Mouse (Mus musculus) B cell, adult (primary cell): ENCODE results near the gene Ctxn1. TPM values are rescaled to one million over a fixed set of nuclear protein-coding genes. Genes with fewer than 3 reads are reported as not detected.

Source experiments
- total RNA-seq: library from RNA; stranded (reverse); gene quantifications from 4 replicates; pipeline ENCODE4 v1.2.4, GENCODE M21; 2023; ENCODE audit not compliant: inconsistent age

The Ctxn1 gene
- total RNA-seq, result 0.57 to 1.4 TPM (median 0.88 TPM) in 4 replicates

DNA sequence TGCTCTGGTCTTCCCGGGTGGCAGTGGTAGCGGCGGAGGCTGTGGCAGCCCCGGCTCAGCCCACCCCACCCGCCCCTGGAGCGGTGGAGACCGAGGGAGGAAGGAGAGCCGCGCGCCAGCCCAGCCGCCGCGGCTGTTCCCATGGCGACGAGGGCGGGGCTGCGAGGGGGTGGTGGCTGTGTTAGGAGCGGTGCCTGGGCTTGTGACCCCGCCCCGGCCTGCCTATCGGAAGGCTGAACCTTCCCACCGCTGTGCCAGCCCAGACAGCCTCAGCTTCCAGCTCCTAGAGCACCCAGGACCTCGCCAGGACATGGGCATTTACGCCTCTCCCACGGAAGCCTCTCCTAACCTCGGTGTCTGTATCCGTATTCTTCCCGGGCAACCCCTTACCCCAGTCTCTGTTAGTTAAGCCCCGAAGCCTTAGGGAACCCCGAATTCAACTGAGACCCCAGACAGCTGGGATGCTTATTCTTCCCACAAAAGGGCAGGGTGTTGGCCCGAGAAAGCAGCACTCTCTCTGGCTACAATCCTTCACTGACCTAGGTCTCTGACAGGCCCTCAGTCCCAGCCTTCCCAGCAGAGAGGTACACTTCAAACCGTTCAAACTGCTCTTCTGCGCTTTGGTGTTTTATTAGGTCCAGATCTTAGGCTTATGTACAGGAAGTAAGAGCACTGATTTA, at the start of gene Ctxn1:
Gene Ctxn1 (minus strand): TSS at position 150 of the 680 bp plus-strand sequence.

GRCm38 (mm10) chr8:4275275-4276110, 16.4 kb upstream of the Ctxn1 start, which contains the start of gene Timm44:
TSS of gene Timm44 (minus strand) at chr8:4275913.

DNA sequence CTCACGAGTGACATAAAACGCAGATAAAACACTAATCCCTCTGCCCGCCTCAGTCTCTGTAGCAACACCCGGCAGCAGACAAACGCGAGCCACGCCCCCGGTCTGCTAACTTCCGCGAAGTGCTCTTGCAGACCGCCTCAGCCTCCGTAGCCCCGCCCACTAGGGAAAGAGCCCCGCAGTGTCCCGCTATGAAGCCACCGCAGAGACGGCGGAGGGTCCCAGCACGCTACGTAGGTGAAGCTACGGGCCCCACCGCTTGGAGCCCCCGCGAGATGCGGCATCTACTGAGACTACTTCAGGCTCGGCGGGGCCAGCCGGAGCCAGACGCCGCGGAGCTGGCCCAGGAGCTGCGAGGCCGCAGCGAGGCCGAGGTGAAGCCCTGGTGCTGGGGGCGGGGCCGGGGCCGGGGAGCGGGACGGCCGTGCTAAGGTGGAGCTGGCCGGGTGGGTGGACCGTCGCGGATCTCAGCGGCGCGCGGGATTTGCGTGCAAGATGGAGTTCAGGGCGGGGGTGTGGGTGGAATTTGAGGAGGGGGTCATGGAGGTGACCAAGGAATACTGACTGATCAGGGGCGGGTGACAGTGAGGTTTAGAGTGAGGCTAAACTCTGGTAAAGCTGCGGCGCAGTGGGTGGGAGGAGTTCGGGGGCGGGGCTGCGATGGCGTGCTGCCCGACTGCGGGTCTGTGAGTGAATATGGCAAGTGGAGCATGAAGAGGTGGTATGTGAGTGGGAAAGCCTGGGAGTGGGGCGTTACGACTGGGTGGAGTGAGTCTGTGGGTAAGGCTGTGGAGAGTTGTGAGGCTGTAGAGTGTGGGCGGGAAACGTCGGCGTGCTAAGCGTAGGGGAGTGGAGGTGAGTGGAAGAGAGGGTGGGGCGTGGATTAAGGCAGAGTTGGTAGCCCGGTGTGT, 5.9 kb downstream of the Ctxn1 start, which contains the start of gene Snapc2:
Gene Snapc2 (plus strand): TSS at position 147 of the 908 bp plus-strand sequence.

GRCm38 (mm10) chr8:4247951-4248540, 11.0 kb downstream of the Ctxn1 start, which contains the start of gene Tgfbr3l:
TSS of gene Tgfbr3l (plus strand) at chr8:4248214.

GRCm38 (mm10) chr8:4238434-4239192, 20.5 kb downstream of the Ctxn1 start, which contains the start of the genes Map2k7 and Gm49320:
TSS of gene Map2k7 (plus strand) at chr8:4238740.
TSS of gene Gm49320 (plus strand) at chr8:4238865.

GRCm38 (mm10) chr8:4226739-4227347, 32.2 kb downstream of the Ctxn1 start, which contains the start of gene Lrrc8e:
TSS of gene Lrrc8e (plus strand) at chr8:4226827.

DNA sequence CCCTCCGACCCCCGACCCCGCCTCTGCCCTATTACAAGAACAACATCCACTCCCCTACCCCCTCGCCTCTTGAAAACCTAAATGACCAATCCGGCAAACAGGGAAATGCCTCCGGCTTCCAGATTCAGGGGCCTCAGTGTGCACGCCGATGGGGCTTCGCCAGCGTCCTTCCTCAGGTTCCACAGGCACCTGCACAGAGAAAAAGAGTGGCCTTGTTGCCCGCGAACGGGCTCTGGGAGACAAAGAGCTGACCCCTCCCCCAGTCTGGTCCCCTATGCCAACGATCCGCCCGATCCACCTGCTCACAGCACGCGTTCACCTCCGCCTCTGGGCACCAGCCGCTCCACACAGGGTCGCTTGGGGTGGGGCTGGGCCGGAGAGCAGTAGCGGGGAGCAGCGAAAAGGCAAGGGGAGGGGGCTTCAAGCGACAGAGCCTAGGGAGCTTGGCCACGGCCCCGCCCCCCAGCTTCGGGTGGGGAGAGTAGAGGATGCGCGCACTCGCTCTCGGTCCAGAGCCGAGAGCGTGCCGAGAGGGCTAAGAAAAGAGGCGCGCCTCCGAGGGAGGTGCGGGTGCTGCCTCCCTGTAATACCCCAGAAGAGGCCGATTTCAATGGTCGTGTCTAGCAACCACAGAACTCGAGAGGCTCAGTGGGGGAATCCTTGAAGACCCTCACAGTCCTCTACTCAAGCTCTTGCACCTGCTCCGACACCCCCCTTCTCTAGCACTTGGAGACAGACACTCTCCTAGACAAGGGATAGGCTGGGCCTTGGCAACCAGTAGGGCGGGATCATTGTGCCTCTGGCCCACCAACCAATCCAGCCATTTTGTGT, 42.1 kb downstream of the Ctxn1 start, which contains the start of gene Prr36:
Gene Prr36 (minus strand): TSS at position 669 of the 831 bp plus-strand sequence.

Other genes starting within 250 kb of the Ctxn1 start
- gene Cd209f, start 153.4 kb downstream of the Ctxn1 start, total RNA-seq, result not detected in 4 replicates
- not detected in 4 replicates for gene Cd209g, start 125.2 kb downstream of the Ctxn1 start, total RNA-seq
- 27.0 to 34.1 TPM (median 29.8 TPM) in 4 replicates for gene Evi5l, start 92.7 kb downstream of the Ctxn1 start, total RNA-seq
- gene Prr36, start 41.8 kb downstream of the Ctxn1 start, total RNA-seq, result 0.12 to 0.16 TPM in 2 of 4 replicates, not detected in the others
- gene Lrrc8e, start 32.4 kb downstream of the Ctxn1 start, total RNA-seq, result not detected in 4 replicates
- gene Map2k7, start 20.5 kb downstream of the Ctxn1 start, total RNA-seq, result 109 to 125 TPM (median 120 TPM) in 4 replicates
- gene Gm49320, start 20.4 kb downstream of the Ctxn1 start, total RNA-seq, result 0.64 TPM in 1 of 4 replicates, not detected in the others
- gene Tgfbr3l, start 11.1 kb downstream of the Ctxn1 start, total RNA-seq, result 20.5 to 22.4 TPM (median 21.2 TPM) in 4 replicates
- 9.8 to 16.0 TPM (median 12.8 TPM) in 4 replicates for gene Snapc2, start 6.2 kb downstream of the Ctxn1 start, total RNA-seq
- gene Timm44, start 16.6 kb upstream of the Ctxn1 start, total RNA-seq, result 75.1 to 81.2 TPM (median 77.5 TPM) in 4 replicates
- gene Ccl25, start 65.9 kb upstream of the Ctxn1 start, total RNA-seq, result 11.8 to 14.9 TPM (median 13.3 TPM) in 4 replicates
- gene Elavl1, start 66.1 kb upstream of the Ctxn1 start, total RNA-seq, result 96.1 to 104 TPM (median 97.4 TPM) in 4 replicates
- 35.7 to 40.8 TPM (median 37.9 TPM) in 4 replicates for gene Cers4, start 233.8 kb upstream of the Ctxn1 start, total RNA-seq